Mouse (Mus musculus): Measurements from ENCODE around the gene Prrxl1. TPM values are rescaled to one million over a fixed set of nuclear protein-coding genes. Genes with fewer than 3 reads are reported as not detected.

The Prrxl1 gene
- polyA plus RNA-seq, 1 experiment from 2014 or later, result 0.08 TPM

- DNase-seq (ENCODE audit: low spot score) (no peak), ATAC-seq (replicated peaks; ENCODE audit: low FRiP score) (no peak)
- Histone ChIP-seq H3K4me1 (replicated peaks; ENCODE audit: control insufficient read depth, insufficient read depth, low read length) (no peaks in the 10 kb centered on the region), H3K9ac (ENCODE audit: low read length) (no peak overlapping the region), H3K9me3 (ENCODE audit: control insufficient read depth, low read length) (no peaks in the 10 kb centered on the region), H3K36me3 (ENCODE audit: control insufficient read depth, insufficient read depth, low read length) (no peaks in the 10 kb centered on the region), H3K4me2 (ENCODE audit: low read depth, low read length, severe bottlenecking) (no peak overlapping the region), H3K27ac (ENCODE audit: low read depth, low read length) (no peak overlapping the region), H3K4me3 (ENCODE audit: low read depth, low read length) (no peak overlapping the region), H3K27me3 (ENCODE audit: control insufficient read depth, insufficient read depth, low read length) (no peaks in the 10 kb centered on the region)
- WGBS, result 76% methylated on average over 9 of the region's 9 CpGs
Observed at GRCm38 (mm10) chr14:32659781-32660180, 60.6 kb downstream of the Prrxl1 start.

- Histone ChIP-seq H3K27ac (ENCODE audit: low read depth, low read length) (no peak overlapping the region), H3K9ac (ENCODE audit: low read length) (no peak overlapping the region), H3K9me3 (ENCODE audit: control insufficient read depth, low read length) (no peaks in the 10 kb centered on the region), H3K27me3 (ENCODE audit: control insufficient read depth, insufficient read depth, low read length) (no peaks in the 10 kb centered on the region), H3K4me1 (replicated peaks; ENCODE audit: control insufficient read depth, insufficient read depth, low read length) (no peaks in the 10 kb centered on the region), H3K36me3 (ENCODE audit: control insufficient read depth, insufficient read depth, low read length) (no peaks in the 10 kb centered on the region), H3K4me2 (ENCODE audit: low read depth, low read length, severe bottlenecking) (no peak overlapping the region), H3K4me3 (ENCODE audit: low read depth, low read length) (no peak overlapping the region)
- ATAC-seq (replicated peaks; ENCODE audit: low FRiP score) (no peak), DNase-seq (ENCODE audit: low spot score) (no peak)
- WGBS, result 87% methylated on average over 6 of the region's 6 CpGs
Observed at GRCm38 (mm10) chr14:32663099-32663498, 63.9 kb downstream of the Prrxl1 start.

GRCm38 (mm10) chr14:32673178-32673577 lies 74.0 kb downstream of the Prrxl1 start:
- DNase-seq (ENCODE audit: low spot score) (no peak), ATAC-seq (replicated peaks; ENCODE audit: low FRiP score) (no peak)
- H3K27me3 ChIP-seq (ENCODE audit: control insufficient read depth, insufficient read depth, low read length), result no peaks in the 10 kb centered on the region
- no peaks in the 10 kb centered on the region for H3K36me3 ChIP-seq (ENCODE audit: control insufficient read depth, insufficient read depth, low read length)
- no peaks in the 10 kb centered on the region for H3K9me3 ChIP-seq (ENCODE audit: control insufficient read depth, low read length)
- 64% methylated on average over 3 of the region's 3 CpGs for WGBS
- H3K4me2 ChIP-seq (ENCODE audit: low read depth, low read length, severe bottlenecking), result no peak overlapping the region
- H3K27ac ChIP-seq (ENCODE audit: low read depth, low read length), result no peak overlapping the region
- no peaks in the 10 kb centered on the region for H3K4me1 ChIP-seq (replicated peaks; ENCODE audit: control insufficient read depth, insufficient read depth, low read length)
- no peak overlapping the region for H3K4me3 ChIP-seq (ENCODE audit: low read depth, low read length)
- no peak overlapping the region for H3K9ac ChIP-seq (ENCODE audit: low read length)

GRCm38 (mm10) chr14:32678565-32678964 lies 79.4 kb downstream of the Prrxl1 start:
- WGBS, result 73% methylated on average over 3 of the region's 3 CpGs
- H3K9ac ChIP-seq (ENCODE audit: low read length), result no peak overlapping the region
- H3K36me3 ChIP-seq (ENCODE audit: control insufficient read depth, insufficient read depth, low read length), result no peaks in the 10 kb centered on the region
- no peaks in the 10 kb centered on the region for H3K9me3 ChIP-seq (ENCODE audit: control insufficient read depth, low read length)
- H3K4me3 ChIP-seq (ENCODE audit: low read depth, low read length), result no peak overlapping the region
- no peak overlapping the region for H3K4me2 ChIP-seq (ENCODE audit: low read depth, low read length, severe bottlenecking)
- H3K4me1 ChIP-seq (replicated peaks; ENCODE audit: control insufficient read depth, insufficient read depth, low read length), result 0 out of 2 replicates have a peak, but pooled peaks cover 3% of the 10 kb centered on the region
- H3K27ac ChIP-seq (ENCODE audit: low read depth, low read length), result no peak overlapping the region
- no peaks in the 10 kb centered on the region for H3K27me3 ChIP-seq (ENCODE audit: control insufficient read depth, insufficient read depth, low read length)
- no peak for ATAC-seq (replicated peaks; ENCODE audit: low FRiP score)
- no peak for DNase-seq (ENCODE audit: low spot score)

- no peaks in the 10 kb centered on the region for H3K9me3 ChIP-seq (ENCODE audit: control insufficient read depth, low read length)
- DNase-seq (ENCODE audit: low spot score), result no peak
- H3K27ac ChIP-seq (ENCODE audit: low read depth, low read length), result no peak overlapping the region
- no peaks in the 10 kb centered on the region for H3K27me3 ChIP-seq (ENCODE audit: control insufficient read depth, insufficient read depth, low read length)
- WGBS, result 51% methylated on average over 3 of the region's 3 CpGs
- H3K4me2 ChIP-seq (ENCODE audit: low read depth, low read length, severe bottlenecking), result no peak overlapping the region
- no peak overlapping the region for H3K9ac ChIP-seq (ENCODE audit: low read length)
- H3K4me3 ChIP-seq (ENCODE audit: low read depth, low read length), result no peak overlapping the region
- H3K4me1 ChIP-seq (replicated peaks; ENCODE audit: control insufficient read depth, insufficient read depth, low read length), result 0 out of 2 replicates have a peak, but pooled peaks cover 3% of the 10 kb centered on the region
- ATAC-seq (replicated peaks; ENCODE audit: low FRiP score), result no peak
- H3K36me3 ChIP-seq (ENCODE audit: control insufficient read depth, insufficient read depth, low read length), result no peaks in the 10 kb centered on the region
Observed at GRCm38 (mm10) chr14:32681603-32682002, 82.4 kb downstream of the Prrxl1 start.

- no peaks in the 10 kb centered on the region for H3K36me3 ChIP-seq (ENCODE audit: control insufficient read depth, insufficient read depth, low read length)
- H3K9me3 ChIP-seq (ENCODE audit: control insufficient read depth, low read length), result no peaks in the 10 kb centered on the region
- no peak overlapping the region for H3K27ac ChIP-seq (ENCODE audit: low read depth, low read length)
- H3K4me3 ChIP-seq (ENCODE audit: low read depth, low read length), result no peak overlapping the region
- no peak overlapping the region for H3K9ac ChIP-seq (ENCODE audit: low read length)
- H3K27me3 ChIP-seq (ENCODE audit: control insufficient read depth, insufficient read depth, low read length), result no peaks in the 10 kb centered on the region
- ATAC-seq (replicated peaks; ENCODE audit: low FRiP score), result no peak
- WGBS, result 94% methylated on average over 12 of the region's 12 CpGs
- H3K4me1 ChIP-seq (replicated peaks; ENCODE audit: control insufficient read depth, insufficient read depth, low read length), result 0 out of 2 replicates have a peak, but pooled peaks cover 3% of the 10 kb centered on the region
- DNase-seq (ENCODE audit: low spot score), result no peak
- H3K4me2 ChIP-seq (ENCODE audit: low read depth, low read length, severe bottlenecking), result no peak overlapping the region
Observed at GRCm38 (mm10) chr14:32682536-32682935, 83.3 kb downstream of the Prrxl1 start.

- WGBS, result 62% methylated on average over 19 of the region's 19 CpGs
- Histone ChIP-seq H3K4me2 (ENCODE audit: low read depth, low read length, severe bottlenecking) (no peak overlapping the region), H3K9ac (ENCODE audit: low read length) (no peak overlapping the region), H3K27ac (ENCODE audit: low read depth, low read length) (no peak overlapping the region), H3K36me3 (ENCODE audit: control insufficient read depth, insufficient read depth, low read length) (no peaks in the 10 kb centered on the region), H3K4me3 (ENCODE audit: low read depth, low read length) (no peak overlapping the region), H3K27me3 (ENCODE audit: control insufficient read depth, insufficient read depth, low read length) (no peaks in the 10 kb centered on the region), H3K9me3 (ENCODE audit: control insufficient read depth, low read length) (no peaks in the 10 kb centered on the region), H3K4me1 (replicated peaks; ENCODE audit: control insufficient read depth, insufficient read depth, low read length) (0 out of 2 replicates have a peak, but pooled peaks cover 3% of the 10 kb centered on the region)
- ATAC-seq (replicated peaks; ENCODE audit: low FRiP score) (no peak), DNase-seq (ENCODE audit: low spot score) (no peak)
Observed at GRCm38 (mm10) chr14:32683251-32683838, 84.1 kb downstream of the Prrxl1 start.

- no peaks in the 10 kb centered on the region for H3K9me3 ChIP-seq (ENCODE audit: control insufficient read depth, low read length)
- no peak for ATAC-seq (replicated peaks; ENCODE audit: low FRiP score)
- H3K36me3 ChIP-seq (ENCODE audit: control insufficient read depth, insufficient read depth, low read length), result no peaks in the 10 kb centered on the region
- H3K4me1 ChIP-seq (replicated peaks; ENCODE audit: control insufficient read depth, insufficient read depth, low read length), result 0 out of 2 replicates have a peak, but pooled peaks cover 3% of the 10 kb centered on the region
- DNase-seq (ENCODE audit: low spot score), result no peak
- H3K4me3 ChIP-seq (ENCODE audit: low read depth, low read length), result no peak overlapping the region
- no peak overlapping the region for H3K27ac ChIP-seq (ENCODE audit: low read depth, low read length)
- WGBS, result 64% methylated on average over 19 of the region's 19 CpGs
- H3K9ac ChIP-seq (ENCODE audit: low read length), result no peak overlapping the region
- no peaks in the 10 kb centered on the region for H3K27me3 ChIP-seq (ENCODE audit: control insufficient read depth, insufficient read depth, low read length)
- no peak overlapping the region for H3K4me2 ChIP-seq (ENCODE audit: low read depth, low read length, severe bottlenecking)
Observed at GRCm38 (mm10) chr14:32683982-32684734, 85.0 kb downstream of the Prrxl1 start.

GRCm38 (mm10) chr14:32684735-32685105 lies 85.5 kb downstream of the Prrxl1 start:
- Histone ChIP-seq H3K27me3 (ENCODE audit: control insufficient read depth, insufficient read depth, low read length) (no peaks in the 10 kb centered on the region), H3K9me3 (ENCODE audit: control insufficient read depth, low read length) (no peaks in the 10 kb centered on the region), H3K4me3 (ENCODE audit: low read depth, low read length) (no peak overlapping the region), H3K36me3 (ENCODE audit: control insufficient read depth, insufficient read depth, low read length) (no peaks in the 10 kb centered on the region), H3K4me2 (ENCODE audit: low read depth, low read length, severe bottlenecking) (no peak overlapping the region), H3K27ac (ENCODE audit: low read depth, low read length) (no peak overlapping the region), H3K4me1 (replicated peaks; ENCODE audit: control insufficient read depth, insufficient read depth, low read length) (0 out of 2 replicates have a peak, but pooled peaks cover 3% of the 10 kb centered on the region), H3K9ac (ENCODE audit: low read length) (no peak overlapping the region)
- WGBS, result 88% methylated on average over 19 of the region's 19 CpGs
- ATAC-seq (replicated peaks; ENCODE audit: low FRiP score) (no peak), DNase-seq (ENCODE audit: low spot score) (no peak)
